Mouse (Mus musculus): Measurements from ENCODE around the gene Nphs2.

GRCm38 (mm10) chr1:156323126-156323525 lies 12.6 kb downstream of the Nphs2 start:
- TF ChIP-seq CTCF (IDR thresholded peaks at IDR 0.05; ENCODE audit: low read depth) (no peak), EP300 (IDR thresholded peaks at IDR 0.05; ENCODE audit: low read depth) (no peak)
